Comparison of ENCODE assay signal across 26 mouse cellular contexts in genomic region chr2:70348793-70349553, GRCm38 (mm10).
DNase-seq lines count a peak whose midpoint lies in the region; ATAC-seq and TF ChIP-seq lines count a peak whose summit lies in the region.
"Had no signal": no experiment of that assay in that cellular context is flagged by ENCODE, and none has a peak within 500 bp of the region (broad histone marks: within the 10 kb centered on the region; RNA-seq: fewer than 3 reads in every experiment).

No protein-coding gene starts in this region.

- no peak overlapping the region for H3K9ac ChIP-seq in forebrain, embryonic 15.5 days (replicated peaks)
- H3K9ac ChIP-seq in forebrain, embryonic 13.5 days, result no peak overlapping the region
- no peak overlapping the region for H3K9ac ChIP-seq in hindbrain, postnatal 0 days (replicated peaks; ENCODE audit: low read length)
- H3K9ac ChIP-seq in hindbrain, embryonic 13.5 days, result no peak overlapping the region
- H3K9ac ChIP-seq in midbrain, embryonic 16.5 days (ENCODE audit: low read depth, low read length), result no peak overlapping the region
- H3K9ac ChIP-seq: embryonic facial prominence, embryonic 13.5 days; heart, embryonic 15.5 days; hindbrain, embryonic 15.5 days; limb, embryonic 15.5 days; liver, embryonic 14.5 days; neural tube, embryonic 13.5 days had no signal

- DNase-seq in hindbrain, postnatal 0 days (ENCODE audit: low spot score), result peak; percentile 27
- peak; percentile 44 for DNase-seq in brain, adult 2 months (ENCODE audit: low read depth, low spot score)
- no peak for DNase-seq in lung, adult 18-20 months
- DNase-seq: cerebellum, adult 2 months; cerebellum, postnatal 25 days; gastrocnemius, postnatal 36 days; heart, postnatal 36 days; kidney, postnatal 36 days; retina, postnatal 1 day; right cerebral cortex, postnatal 25 days; spleen, adult 18-20 months; thymus, postnatal 14 days had no signal

- H3K27ac ChIP-seq in forebrain, embryonic 15.5 days (replicated peaks), result peak overlapping the region; percentile 49; the same call in 1 of the 2 replicates
- H3K27ac ChIP-seq in forebrain, embryonic 13.5 days, result no peak overlapping the region; the same call in 1 of the 2 replicates
- H3K27ac ChIP-seq in hindbrain, postnatal 0 days, result no peak overlapping the region
- H3K27ac ChIP-seq in hindbrain, embryonic 13.5 days, result no peak overlapping the region
- peak overlapping the region; percentile 68; the same call in 1 of the 2 replicates for H3K27ac ChIP-seq in midbrain, embryonic 16.5 days (ENCODE audit: low read length)
- H3K27ac ChIP-seq: embryonic facial prominence, embryonic 13.5 days; heart, embryonic 15.5 days; hindbrain, embryonic 15.5 days; limb, embryonic 15.5 days; liver, embryonic 14.5 days; macrophage; neural tube, embryonic 13.5 days had no signal

- H3K27me3 ChIP-seq in forebrain, embryonic 15.5 days, result no peaks in the 10 kb centered on the region
- no peaks in the 10 kb centered on the region for H3K27me3 ChIP-seq in forebrain, embryonic 13.5 days
- no peaks in the 10 kb centered on the region for H3K27me3 ChIP-seq in hindbrain, postnatal 0 days (ENCODE audit: insufficient read depth, low read length)
- H3K27me3 ChIP-seq in hindbrain, embryonic 13.5 days, result 0 out of 2 replicates have a peak, but pooled peaks cover 2% of the 10 kb centered on the region
- no peaks in the 10 kb centered on the region for H3K27me3 ChIP-seq in midbrain, embryonic 16.5 days (ENCODE audit: control insufficient read depth, insufficient read depth, low read depth, low read length)
- H3K27me3 ChIP-seq: embryonic facial prominence, embryonic 13.5 days; heart, embryonic 15.5 days; hindbrain, embryonic 15.5 days; limb, embryonic 15.5 days; neural tube, embryonic 13.5 days had no signal

- no peak for TF ChIP-seq CTCF in hindbrain, postnatal 0 days (IDR thresholded peaks at IDR 0.05; ENCODE audit: low read depth)

- 60% methylated on average over 11 of the region's 11 CpGs for WGBS in forebrain, embryonic 15.5 days
- WGBS in forebrain, embryonic 13.5 days, result 69% methylated on average over 11 of the region's 11 CpGs
- 57% methylated on average over 11 of the region's 11 CpGs for WGBS in hindbrain, postnatal 0 days
- WGBS in hindbrain, embryonic 13.5 days, result 73% methylated on average over 11 of the region's 11 CpGs
- 51% methylated on average over 11 of the region's 11 CpGs for WGBS in midbrain, embryonic 16.5 days

- no peak overlapping the region for H3K4me3 ChIP-seq in forebrain, embryonic 15.5 days
- no peak overlapping the region for H3K4me3 ChIP-seq in forebrain, embryonic 13.5 days
- no peak overlapping the region for H3K4me3 ChIP-seq in hindbrain, postnatal 0 days (ENCODE audit: low read length)
- H3K4me3 ChIP-seq in hindbrain, embryonic 13.5 days, result no peak overlapping the region
- no peak overlapping the region for H3K4me3 ChIP-seq in midbrain, embryonic 16.5 days (ENCODE audit: low read depth, low read length)
- H3K4me3 ChIP-seq: embryonic facial prominence, embryonic 13.5 days; heart, embryonic 15.5 days; hindbrain, embryonic 15.5 days; limb, embryonic 15.5 days; myocyte; neural tube, embryonic 13.5 days had no signal

- ATAC-seq in forebrain, embryonic 15.5 days (replicated peaks), result no peak
- no peak for ATAC-seq in forebrain, embryonic 13.5 days
- ATAC-seq in hindbrain, postnatal 0 days, result no peak
- ATAC-seq in hindbrain, embryonic 13.5 days (ENCODE audit: low FRiP score), result no peak
- ATAC-seq in midbrain, embryonic 16.5 days, result peak; percentile 73; the same call in 1 of the 2 replicates
- ATAC-seq: CD4-positive, CD25-positive, alpha-beta regulatory T cell, adult 4 months; intestine, embryonic 16.5 days had no signal

- H3K9me3 ChIP-seq in forebrain, embryonic 15.5 days, result no peaks in the 10 kb centered on the region
- H3K9me3 ChIP-seq in forebrain, embryonic 13.5 days (replicated peaks), result no peaks in the 10 kb centered on the region
- no peaks in the 10 kb centered on the region for H3K9me3 ChIP-seq in hindbrain, postnatal 0 days (ENCODE audit: low read length)
- H3K9me3 ChIP-seq in hindbrain, embryonic 13.5 days, result no peaks in the 10 kb centered on the region
- no peaks in the 10 kb centered on the region for H3K9me3 ChIP-seq in midbrain, embryonic 16.5 days (replicated peaks; ENCODE audit: control insufficient read depth, low read length, poor library complexity, severe bottlenecking)
- H3K9me3 ChIP-seq: embryonic facial prominence, embryonic 13.5 days; heart, embryonic 15.5 days; hindbrain, embryonic 15.5 days; limb, embryonic 15.5 days; neural tube, embryonic 13.5 days had no signal

- peaks cover 6% of the 10 kb centered on the region for H3K4me1 ChIP-seq in forebrain, embryonic 15.5 days
- no peaks in the 10 kb centered on the region for H3K4me1 ChIP-seq in forebrain, embryonic 13.5 days
- no peaks in the 10 kb centered on the region for H3K4me1 ChIP-seq in hindbrain, postnatal 0 days (ENCODE audit: insufficient read depth, low read length)
- no peaks in the 10 kb centered on the region for H3K4me1 ChIP-seq in hindbrain, embryonic 13.5 days (replicated peaks)
- peaks cover 6% of the 10 kb centered on the region for H3K4me1 ChIP-seq in midbrain, embryonic 16.5 days (ENCODE audit: control insufficient read depth, insufficient read depth, low read length)
- H3K4me1 ChIP-seq: limb, embryonic 15.5 days; neural tube, embryonic 13.5 days had no signal

- no peak overlapping the region for H3K4me2 ChIP-seq in forebrain, embryonic 15.5 days (replicated peaks)
- H3K4me2 ChIP-seq in forebrain, embryonic 13.5 days, result no peak overlapping the region
- no peak overlapping the region for H3K4me2 ChIP-seq in hindbrain, postnatal 0 days (ENCODE audit: low read depth, low read length)
- H3K4me2 ChIP-seq in hindbrain, embryonic 13.5 days, result no peak overlapping the region
- H3K4me2 ChIP-seq in midbrain, embryonic 16.5 days (ENCODE audit: low read length), result no peak overlapping the region
- H3K4me2 ChIP-seq: embryonic facial prominence, embryonic 13.5 days; heart, embryonic 15.5 days; hindbrain, embryonic 15.5 days; limb, embryonic 15.5 days; neural tube, embryonic 13.5 days had no signal

- no peaks in the 10 kb centered on the region for H3K36me3 ChIP-seq in forebrain, embryonic 15.5 days
- no peaks in the 10 kb centered on the region for H3K36me3 ChIP-seq in forebrain, embryonic 13.5 days (ENCODE audit: poor library complexity, severe bottlenecking)
- no peaks in the 10 kb centered on the region for H3K36me3 ChIP-seq in hindbrain, postnatal 0 days (ENCODE audit: insufficient read depth, low read length)
- H3K36me3 ChIP-seq in hindbrain, embryonic 13.5 days, result no peaks in the 10 kb centered on the region
- H3K36me3 ChIP-seq in midbrain, embryonic 16.5 days (ENCODE audit: control insufficient read depth, insufficient read depth, low read length), result no peaks in the 10 kb centered on the region
- H3K36me3 ChIP-seq: embryonic facial prominence, embryonic 13.5 days; heart, embryonic 15.5 days; hindbrain, embryonic 15.5 days; limb, embryonic 15.5 days; neural tube, embryonic 13.5 days had no signal

Comparison
In these comparisons a context has a peak if more than half of its experiments do, and no peak if none do; other contexts are left out.
1. H3K27ac ChIP-seq: peak in forebrain, embryonic 15.5 days (single experiment) and midbrain, embryonic 16.5 days (single experiment); none in forebrain, embryonic 13.5 days (single experiment), hindbrain, postnatal 0 days (single experiment) and hindbrain, embryonic 13.5 days (single experiment).
2. DNase-seq: peak in hindbrain, postnatal 0 days (single experiment) and brain, adult 2 months (single experiment); none in lung, adult 18-20 months (0 of 2).